Mouse (Mus musculus) layer of hippocampus, adult 11-12 months (tissue): ENCODE measurements at regions not wholly inside any gene's neighbourhood (a gene's known extent, or its start where the extent isn't known, plus 50 kb on each side); places are given as distances from the start of the nearest gene placed in this dataset.
A peak's percentile ranks its signal among the peaks of the same experiment; 100 is the strongest.
"Not testable (repeated sequence)": the region's sequence is repeated elsewhere in the genome, so short reads cannot be mapped to it uniquely, and the experiment has no call there.

Experiments
- DNase-seq: peaks from one replicate; pipeline ENCODE4 v3.0.0; 2022; ENCODE audit warnings: low spot score

DNA sequence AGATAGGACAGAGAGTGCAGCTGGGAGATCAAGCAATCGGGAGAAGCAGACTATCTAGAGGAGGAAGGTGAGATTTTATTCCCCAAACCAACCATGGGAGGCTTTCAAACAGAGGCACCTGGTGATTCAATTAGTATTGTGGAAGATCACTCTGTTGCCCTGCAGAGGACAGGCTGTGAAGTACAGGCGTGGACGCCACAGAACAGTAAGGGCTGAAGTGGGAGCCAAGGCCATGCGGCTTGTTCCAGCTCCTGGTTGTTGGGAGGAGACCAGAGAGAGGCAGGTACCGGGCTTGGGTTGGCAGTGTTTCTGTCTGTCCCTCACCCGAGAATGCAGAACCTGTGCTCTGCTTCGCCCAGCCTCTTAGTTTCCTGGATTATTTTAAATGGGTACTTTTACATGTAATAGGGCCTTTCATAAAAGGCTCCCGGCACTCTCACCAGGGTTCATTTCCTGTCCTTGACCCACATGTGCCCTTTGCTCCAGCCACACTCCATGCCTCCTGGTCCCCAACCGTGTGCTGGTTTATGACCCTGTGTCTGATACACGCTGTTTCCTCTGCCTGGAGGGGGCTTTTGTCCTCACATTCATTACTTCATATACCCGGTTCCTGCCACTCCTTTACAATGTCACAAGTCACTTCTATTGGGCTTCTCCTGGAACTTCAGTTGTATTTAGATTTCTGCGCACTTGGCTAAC, 58.3 kb downstream of the Vcpkmt start:
- no peak for DNase-seq

DNA sequence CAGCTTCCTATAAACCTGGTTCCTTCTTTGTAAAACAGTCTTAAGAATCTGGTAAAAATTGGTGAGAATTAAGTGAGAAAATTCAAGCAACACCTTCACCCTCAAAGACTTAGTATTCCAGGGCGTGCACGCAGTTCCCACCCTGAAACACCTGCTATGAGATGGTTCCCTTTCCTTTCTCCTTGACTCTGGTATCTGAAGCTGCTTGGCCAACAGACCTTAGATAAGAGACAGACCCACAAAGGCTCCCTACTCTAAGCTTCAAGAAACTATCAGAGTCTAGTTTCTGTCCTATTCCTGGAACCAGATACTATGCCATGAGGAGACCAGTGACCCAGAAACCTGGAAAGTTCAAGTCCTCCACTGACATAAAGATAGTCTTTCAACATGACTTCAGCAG, 63.0 kb downstream of the Vcpkmt start:
- DNase-seq: no peak

GRCm38 (mm10) chr12:69519028-69519427, 63.8 kb downstream of the Vcpkmt start:
- DNase-seq: no peak

DNA sequence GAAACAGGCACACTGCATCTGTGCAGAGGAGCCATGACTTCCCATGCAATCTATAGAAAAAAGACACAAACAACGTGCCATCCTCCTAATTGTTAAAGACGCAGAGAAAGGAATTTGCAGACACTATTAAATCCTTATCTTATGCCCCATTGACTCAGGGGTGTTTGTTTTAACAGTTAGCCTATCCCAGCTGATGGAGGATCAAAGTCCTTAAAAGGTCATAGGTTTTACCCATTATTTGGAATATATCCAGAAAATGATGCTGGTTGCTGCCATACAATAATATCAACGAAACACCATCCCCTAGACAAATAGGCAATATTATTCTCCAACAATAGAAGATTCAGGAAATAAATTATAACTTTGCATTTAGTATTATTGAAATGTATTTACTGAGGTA, 65.2 kb downstream of the Vcpkmt start:
- no peak for DNase-seq

DNA sequence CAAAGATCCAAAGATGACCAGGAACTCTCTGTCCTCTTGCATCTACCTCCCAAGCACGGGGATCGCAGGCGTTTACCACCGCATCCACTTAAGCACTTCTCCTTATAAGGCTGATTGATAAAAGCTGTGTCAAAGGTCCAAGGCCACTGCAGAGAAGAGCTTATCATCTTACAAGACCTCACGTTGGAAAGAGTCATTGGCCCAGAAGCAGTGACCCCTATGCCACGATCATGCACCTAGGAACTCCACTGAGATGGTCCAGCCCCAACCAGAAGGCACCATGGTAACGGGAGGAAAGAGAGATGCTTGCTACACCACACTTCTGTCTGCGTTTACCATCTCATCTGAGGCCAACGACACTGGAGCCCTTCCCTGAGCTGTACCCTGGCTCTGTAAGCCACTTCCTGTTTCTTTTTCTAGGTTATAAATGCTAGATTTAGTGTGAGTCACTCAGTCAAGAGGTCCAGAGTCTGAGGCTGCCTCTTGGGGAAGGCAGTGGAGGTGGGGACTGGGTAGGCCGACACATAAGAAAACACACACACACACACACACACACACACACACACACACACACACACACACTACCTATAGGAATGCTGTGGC, 66.4 kb downstream of the Vcpkmt start:
- peak; percentile 18 for DNase-seq

GRCm38 (mm10) chr12:69515850-69516249, 67.0 kb downstream of the Vcpkmt start:
- DNase-seq: no peak

GRCm38 (mm10) chr12:69515117-69515516, 67.7 kb downstream of the Vcpkmt start:
- DNase-seq: no peak

- no peak for DNase-seq
Observed at GRCm38 (mm10) chr12:69513166-69513565, 69.7 kb downstream of the Vcpkmt start.

DNA sequence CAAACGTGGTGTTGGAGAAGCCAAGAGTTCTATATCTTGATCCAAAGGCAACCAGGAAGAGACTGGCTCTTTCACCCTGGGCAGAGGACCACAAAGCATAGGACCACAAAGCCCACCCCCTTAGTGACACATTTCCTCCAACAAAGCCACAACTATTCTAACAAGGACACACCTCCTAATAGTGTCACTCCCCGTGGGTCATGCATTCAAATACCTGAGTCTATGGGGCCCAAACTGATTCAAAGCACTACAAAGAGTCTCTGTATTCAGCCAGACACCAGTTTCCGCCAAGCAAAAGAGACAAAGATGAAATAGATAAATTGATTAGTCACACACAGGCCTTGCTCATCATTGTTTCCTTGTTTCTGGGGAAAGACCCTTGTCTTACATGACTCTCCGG, 72.1 kb downstream of the Vcpkmt start:
- DNase-seq: no peak

DNA sequence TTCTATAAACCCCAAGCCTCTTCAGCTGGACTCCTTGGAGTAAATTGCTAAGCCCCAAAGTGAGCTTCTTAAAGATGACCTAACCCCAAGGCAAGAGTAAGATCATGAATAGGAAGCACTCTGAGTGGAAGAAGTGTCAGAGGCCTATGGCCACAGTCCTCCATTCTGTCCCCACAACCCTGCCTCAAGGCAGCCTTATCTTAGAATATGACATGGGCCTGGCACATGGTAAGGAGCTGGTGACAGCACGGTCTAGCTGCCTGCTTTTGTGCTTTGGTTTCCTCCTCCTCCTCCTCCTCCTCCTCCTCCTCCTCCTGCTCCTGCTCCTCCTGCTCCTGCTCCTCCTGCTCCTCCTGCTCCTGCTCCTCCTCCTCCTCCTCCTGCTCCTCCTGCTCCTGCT, 73.6 kb downstream of the Vcpkmt start:
- not testable (repeated sequence) for DNase-seq

DNA sequence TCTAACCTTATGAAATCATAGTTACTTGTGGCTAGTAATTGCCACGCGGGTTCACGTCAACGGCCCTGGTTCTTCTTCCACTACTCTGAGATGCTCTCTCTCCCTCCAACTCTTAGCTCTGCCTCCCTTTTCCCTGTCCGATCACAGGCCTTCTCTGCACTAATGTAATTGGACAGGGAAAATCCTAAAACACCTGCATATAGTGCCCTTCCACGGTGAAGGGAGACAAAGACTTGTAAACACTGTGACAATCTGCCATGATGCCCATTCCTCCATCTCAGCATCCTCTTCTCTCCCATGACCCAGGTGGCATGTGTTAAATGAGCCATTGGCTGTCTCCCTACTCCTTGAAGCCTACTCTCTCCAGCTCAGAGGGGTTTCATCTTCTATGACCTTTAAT, 74.9 kb downstream of the Vcpkmt start:
- no peak for DNase-seq

GRCm38 (mm10) chr12:69507333-69507732, 75.5 kb downstream of the Vcpkmt start:
- DNase-seq: no peak

DNA sequence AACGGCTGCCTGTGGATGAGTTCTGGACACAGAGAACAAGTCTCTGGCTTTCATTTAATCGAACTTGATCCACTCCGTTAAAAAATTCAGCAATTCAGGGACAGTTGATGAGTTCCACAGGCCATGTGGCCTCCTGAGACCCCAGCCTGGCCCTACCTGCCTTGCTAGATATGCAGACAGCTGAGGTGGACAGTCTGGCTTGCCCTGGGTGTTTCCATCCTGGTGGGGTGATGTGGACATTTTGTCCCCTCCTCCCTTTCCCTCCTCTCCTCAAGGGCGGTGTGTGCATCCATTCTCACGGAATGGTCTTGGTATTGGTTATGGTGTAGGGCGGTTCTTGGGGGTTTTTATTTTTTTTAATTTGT, 80.1 kb downstream of the Vcpkmt start:
- DNase-seq: no peak

GRCm38 (mm10) chr12:69501783-69502705, 80.8 kb downstream of the Vcpkmt start:
- peak; percentile 75 for DNase-seq

DNA sequence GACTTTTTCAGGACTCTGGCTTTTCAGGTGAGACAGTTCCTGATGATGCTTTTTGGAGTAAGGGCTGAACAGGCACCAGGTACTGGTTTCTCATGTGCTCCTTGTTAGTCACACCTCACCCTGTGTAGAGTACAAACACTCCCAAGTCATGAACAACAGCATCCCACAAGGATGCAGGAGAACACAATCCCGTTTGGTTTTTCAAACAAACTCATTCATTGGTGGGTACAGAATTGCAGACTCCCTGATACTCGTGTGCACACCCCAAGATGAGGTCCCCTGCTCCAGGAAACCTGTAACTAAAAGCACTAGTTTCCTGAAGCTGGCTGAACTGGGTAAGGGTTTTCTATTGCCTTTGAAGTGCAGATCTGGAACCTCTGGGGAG, 81.5 kb downstream of the Vcpkmt start:
- no peak for DNase-seq

DNA sequence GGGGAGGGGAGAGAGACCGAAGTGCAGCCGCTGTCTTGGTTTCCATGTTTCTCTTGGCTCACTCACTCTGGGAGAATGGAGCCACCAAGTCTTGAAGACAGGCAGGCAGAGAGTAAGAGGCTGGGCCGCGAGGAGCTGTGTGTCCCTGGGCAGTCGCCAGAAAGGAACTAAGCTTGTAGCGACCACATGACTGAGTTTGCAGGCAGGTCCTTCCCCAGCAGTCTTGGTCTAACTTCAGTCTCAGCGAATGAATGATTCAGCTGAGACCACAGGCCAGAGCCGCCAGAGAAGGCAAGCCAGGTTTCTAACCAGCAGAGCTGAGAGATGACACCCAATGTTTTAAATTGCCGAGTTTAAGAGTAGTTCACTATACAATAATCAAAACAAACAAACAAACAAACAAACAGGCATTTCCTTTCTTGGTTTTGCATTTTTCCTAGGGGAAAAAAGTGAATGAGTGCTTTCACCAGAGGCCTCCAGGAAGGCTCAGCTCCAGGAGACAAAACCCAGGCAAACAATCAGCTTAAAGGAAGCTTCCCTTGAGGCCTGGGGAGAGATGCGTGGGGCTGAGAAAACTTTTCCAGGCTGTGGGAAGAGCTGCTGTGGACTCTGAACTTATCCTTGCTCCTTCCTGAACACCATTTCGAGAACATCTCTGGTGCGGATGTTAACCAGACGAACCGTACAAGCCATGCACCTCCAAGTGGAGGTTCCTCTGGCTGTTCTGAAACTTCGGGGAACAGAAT, 82.1 kb downstream of the Vcpkmt start:
- DNase-seq: peak; percentile 35

- DNase-seq: peak; percentile 67
Observed at GRCm38 (mm10) chr12:69497121-69497520, 85.7 kb downstream of the Vcpkmt start.

DNA sequence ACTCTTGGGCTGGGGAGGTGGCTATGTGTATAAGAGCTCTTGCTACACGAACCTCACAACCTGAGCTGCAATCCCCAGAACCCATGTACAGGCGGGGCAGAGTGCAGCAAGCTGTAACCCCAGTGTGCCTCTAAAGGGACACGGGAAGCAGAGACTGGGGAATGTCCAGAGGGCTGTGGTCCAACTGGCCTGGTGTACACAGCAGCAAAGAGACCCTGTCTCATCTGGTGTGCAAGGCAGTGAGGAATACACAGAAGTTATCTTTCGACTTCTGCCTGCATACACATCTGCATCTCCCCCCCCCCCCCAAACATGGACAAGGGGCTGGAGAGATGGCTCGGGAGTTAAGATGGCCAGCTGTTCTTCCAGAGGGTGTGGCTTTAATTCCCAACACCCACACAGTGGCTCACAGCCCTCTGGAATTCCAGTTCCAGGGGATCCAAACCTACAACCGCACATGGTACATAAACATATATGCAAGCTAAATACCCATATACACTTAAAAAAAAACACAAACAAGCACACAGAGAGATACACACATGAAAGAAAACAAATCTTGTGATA, 86.4 kb downstream of the Vcpkmt start:
- DNase-seq: no peak

DNA sequence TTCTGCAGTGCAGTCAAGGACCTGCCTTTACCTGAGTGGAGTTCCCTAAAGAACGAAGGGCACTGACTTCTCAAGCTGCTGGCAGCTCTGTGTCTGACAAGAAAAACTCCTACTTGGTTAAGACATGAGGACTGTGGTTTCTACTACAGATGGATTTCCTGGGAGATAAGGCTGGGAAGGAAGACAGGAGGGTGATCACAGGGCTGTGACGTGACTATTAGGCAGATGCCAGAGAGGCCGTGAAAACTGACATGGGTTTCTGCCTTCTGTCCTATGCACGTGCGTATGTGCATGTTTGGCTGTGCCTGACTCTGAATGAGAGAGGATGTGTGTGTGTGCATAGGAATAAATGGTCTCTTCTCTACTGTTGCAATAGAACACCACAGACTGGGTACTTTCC, 87.1 kb downstream of the Vcpkmt start:
- no peak for DNase-seq

GRCm38 (mm10) chr12:69494648-69495047, 88.2 kb downstream of the Vcpkmt start:
- peak; percentile 45 for DNase-seq

- no peak for DNase-seq
Observed at GRCm38 (mm10) chr12:69489686-69490085, 93.1 kb downstream of the Vcpkmt start.

DNA sequence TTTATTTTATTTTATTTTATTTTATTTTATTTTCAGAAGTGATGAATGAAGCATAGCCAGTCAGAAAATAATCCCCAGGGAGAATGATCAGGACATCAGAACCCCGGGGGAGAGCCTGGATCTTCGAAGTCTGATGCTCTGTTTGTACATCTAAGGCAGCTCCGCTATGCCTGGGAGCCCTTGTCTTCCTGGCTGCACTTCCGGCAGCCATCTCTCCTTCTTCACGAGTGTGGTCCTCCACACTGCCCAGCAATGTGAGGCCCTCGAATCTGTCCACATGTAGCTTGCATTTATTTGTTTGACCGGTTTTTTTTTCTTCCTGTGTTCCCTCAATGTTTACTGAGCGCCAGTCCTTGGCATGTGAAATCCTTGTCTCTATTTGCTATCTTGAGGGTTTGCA, 95.9 kb downstream of the Vcpkmt start:
- no peak for DNase-seq
